Mouse (Mus musculus) lung, postnatal 10 days (tissue): ENCODE measurements at regions not wholly inside any gene's neighbourhood (a gene's known extent, or its start where the extent isn't known, plus 50 kb on each side); places are given as distances from the start of the nearest gene placed in this dataset.
A peak's percentile ranks its signal among the peaks of the same experiment; 100 is the strongest.

Experiments used
- DNase-seq: peaks from one replicate; pipeline ENCODE4 v3.0.0; 2021

DNA sequence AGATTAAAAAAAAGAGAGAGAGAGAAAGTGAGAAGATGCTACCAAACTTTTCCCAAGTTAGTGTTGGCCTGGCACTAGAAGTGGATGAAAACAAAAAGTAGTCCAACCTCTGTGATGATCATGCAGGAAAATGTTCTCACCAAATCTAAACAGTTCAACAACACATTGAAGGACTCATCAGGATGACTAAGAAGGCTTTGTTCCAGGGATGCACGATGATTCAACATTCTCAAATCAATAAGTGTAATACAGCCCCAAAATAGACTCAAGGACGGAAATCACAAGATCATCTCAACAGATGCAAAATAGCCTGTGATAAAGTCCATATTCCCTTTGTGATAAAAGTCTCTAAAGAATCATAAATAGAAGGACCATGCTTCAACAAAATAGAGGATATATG, 106.3 kb downstream of the Cysltr2 start:
- DNase-seq, result no peak

DNA sequence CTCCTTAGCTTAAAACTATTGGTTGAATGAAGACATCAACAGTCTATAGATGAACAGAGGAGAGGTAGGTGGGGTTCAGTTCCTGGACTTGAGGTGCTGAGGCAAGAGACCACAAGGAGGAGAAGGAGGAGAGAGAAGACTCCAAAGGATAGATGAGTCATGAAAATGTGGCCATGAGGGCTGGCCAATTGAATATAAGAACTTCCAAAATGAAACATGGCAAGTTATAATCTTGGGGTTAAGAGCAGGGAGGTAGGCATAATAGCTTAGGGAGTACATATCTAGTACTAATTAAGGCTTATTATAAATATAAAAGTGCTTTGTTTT, 109.9 kb downstream of the Cysltr2 start:
- DNase-seq, result no peak

DNA sequence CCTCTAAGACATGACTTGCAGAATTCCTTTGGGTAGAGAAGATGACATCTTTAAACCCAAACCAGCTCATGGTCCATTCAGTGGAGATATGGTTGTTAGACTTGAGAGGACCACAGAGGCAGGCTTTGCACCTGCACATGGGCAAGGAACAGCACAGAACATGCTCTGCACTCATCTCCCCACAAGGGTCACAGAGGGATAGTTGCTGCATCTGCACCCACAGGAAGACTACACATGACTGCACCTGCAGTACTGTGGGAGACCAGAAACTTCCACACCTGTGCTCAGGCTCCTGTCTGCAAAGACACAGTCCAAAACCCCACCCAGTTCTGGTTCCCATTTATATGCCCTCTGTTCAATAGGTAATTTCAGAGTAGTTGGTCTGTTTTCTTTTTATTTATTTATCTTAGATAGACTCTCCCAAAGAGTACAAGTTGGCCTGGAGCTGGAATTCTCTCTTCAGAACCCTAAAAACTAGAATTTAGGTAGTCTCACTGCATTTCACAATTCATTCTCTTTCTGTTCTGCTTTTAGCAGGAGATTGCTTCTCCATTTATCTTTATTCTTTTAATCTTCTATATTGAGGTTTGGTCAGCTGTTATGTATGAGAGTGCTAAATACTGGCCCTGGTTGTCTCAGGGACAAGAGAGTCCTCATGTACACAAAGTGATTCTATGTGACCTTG, 110.4 kb downstream of the Cysltr2 start:
- no peak for DNase-seq

DNA sequence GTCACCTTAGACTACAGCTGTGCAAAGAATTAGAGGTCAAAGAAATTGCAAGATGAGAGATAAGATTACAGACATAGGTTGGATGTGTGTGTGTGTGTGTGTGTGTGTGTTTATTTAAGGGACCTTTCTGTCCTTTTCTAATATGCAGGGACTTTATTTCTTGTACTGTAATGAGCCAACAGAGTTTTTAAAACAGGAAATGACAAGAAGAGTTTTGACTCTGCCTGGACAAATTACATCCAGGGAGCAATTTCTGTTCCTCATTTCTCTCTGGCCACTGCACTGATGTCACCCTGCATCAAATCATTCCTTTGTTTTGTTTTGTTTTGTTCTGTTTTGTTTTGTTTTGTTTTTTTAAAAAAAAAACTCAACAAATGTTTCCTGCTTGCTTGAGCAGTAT, 115.3 kb downstream of the Cysltr2 start:
- DNase-seq, result no peak

DNA sequence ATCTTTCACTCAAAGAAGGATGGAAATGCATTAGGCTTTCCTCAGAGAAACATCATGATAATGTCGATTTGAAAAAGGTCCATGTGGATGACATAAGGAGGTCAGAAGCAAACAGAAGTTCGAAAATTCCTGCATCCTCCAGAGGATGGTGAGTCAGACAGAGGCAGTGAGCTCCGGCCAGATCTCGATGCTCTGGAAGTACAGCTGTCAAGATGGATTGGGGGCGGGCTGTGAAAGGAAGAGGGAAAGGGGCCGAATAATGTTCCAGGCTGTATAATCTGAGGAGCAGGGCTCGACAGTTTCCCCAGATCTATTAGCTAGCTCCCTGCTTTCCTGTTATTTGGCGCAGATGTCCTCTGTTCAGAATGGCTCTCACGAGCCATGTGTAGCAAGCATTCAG, 116.6 kb downstream of the Cysltr2 start:
- DNase-seq, result no peak

DNA sequence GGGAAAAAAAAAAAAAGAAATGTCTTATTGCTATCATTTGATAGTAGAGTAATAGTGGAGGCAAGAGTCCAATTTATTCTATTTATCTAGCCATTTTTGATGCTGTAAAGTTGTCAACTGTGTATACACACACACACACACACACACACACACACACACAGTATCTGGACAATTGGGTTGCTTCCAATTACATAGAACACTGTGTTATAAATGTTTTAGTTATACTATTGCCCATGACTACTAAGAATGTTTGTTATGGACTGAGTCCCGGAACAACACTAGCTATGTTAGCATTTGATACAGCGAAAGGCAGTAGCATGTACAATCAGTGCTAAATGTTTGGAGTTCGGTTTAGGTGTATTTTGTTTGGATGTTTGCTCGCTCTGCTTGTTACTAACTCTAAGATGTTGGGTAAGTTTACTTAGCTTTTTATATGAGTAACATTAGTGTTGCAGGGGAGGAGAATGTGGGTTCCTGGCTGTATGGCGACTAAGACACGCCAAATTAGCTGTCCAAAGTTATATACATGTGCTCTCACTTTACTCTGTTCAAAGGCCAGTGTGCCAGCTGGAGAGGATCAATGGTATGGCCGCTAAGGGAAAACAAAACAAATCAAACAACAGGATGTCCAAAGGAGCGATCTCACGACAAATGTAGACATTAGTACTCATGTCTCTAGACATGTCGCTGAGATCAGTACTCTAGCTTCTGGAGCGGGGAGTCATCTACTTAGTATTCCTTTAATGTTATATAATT, 147.6 kb downstream of the Cysltr2 start:
- no peak for DNase-seq

DNA sequence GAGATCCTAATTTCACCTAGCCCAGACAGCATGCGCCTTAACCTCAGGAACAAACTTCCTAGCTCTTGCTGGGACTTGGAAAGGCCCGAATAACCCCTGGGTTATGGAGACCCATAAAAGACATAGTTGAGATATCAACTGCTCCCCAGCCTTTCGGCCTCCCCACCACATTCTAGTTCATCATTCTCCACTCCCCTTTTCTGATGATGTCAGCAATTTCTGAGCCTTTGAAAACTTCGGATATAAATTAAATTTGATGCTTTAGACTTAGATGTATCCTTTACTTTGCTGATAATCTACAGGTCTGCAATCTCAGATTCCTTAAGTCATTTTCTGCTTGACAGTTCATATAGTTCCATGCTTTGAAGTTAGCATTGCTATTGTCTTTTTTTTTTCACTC, 149.3 kb downstream of the Cysltr2 start:
- DNase-seq, result no peak

DNA sequence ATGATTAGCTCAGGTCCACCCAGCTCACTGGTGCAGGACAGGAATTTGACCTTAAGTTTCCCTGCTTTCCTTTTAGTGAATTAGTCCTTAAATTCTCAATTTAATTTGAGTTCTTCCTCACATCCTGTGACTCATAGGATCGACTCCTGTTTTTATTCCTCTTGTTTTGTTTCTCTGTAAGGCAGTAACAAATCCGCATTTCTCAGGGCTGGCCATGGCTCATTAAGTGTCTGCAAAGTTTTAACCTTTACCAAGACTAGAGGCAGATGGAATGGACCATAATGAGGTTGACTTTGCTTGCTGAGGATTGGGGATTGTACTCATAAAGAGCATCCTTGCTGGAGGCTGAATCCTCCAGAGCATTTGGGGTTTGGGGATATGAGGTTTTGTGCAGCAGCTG, 156.6 kb downstream of the Cysltr2 start:
- DNase-seq, result no peak

DNA sequence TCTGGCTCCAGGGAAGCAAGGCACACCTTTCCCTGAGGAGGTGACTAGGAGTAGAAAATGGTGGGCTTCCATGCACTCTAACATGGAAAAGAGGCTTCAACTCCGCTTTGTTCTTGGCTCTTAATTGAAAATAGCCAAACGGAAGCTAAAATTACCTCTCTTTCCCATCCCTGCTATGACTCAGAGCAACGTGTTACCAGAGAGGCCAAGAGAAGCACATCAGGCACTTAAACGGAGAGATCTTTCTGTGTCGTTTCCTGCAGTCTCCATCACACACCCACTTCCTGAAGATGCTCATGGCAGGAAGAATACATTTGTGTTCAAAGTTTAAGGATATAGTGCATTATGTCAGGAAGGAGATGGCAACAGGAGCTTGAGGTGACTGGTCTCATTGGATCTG, 159.3 kb downstream of the Cysltr2 start:
- no peak for DNase-seq

DNA sequence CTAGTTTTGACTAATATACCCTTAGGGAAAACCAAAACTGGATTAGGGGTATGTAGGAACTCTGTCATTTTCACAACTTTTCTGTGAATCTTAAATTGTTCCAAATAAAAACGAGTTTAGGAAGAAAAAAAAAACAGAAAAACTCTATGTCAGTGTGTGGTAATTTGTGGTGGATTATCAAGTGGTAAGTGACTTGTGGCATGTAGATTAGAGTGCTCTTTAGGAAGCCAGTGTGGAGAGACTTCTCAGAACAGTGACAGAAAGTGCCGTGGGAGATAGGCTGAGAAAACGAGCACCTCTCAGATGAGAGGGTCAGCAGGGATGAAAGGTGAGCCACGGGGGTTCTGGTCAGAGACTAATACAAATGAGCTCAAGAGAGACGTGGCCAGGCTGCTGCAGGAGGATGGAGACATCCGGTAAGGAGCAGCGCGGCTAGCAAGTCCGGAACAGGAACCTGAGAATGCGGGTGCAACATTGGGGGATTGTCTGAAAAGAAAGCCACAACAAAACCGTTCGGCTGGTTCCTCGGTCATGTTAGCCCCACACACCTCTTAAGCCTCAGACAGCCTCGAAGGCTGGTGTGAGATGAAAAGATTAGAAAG, 161.3 kb downstream of the Cysltr2 start:
- no peak for DNase-seq

DNA sequence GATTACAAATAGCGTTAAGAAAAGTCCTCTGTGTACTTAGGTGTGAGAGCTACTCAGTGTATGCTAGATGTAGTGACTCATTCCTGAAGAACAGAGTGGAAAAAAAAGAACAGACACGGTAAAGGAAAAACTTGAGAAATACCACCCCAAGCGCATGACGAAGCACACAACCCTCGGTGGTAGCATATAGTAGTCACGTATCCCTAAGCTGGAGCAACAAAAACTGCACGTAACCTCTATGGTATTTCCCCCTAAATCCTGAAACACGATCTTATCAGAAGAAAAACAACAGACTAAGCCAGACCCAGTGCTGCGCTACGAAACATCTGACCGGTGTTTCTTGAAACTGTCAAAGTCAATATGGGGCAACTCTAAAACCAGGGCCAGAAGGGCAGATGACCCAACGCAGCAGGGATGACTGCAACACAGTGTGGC, 162.0 kb downstream of the Cysltr2 start:
- DNase-seq, result peak; percentile 21

DNA sequence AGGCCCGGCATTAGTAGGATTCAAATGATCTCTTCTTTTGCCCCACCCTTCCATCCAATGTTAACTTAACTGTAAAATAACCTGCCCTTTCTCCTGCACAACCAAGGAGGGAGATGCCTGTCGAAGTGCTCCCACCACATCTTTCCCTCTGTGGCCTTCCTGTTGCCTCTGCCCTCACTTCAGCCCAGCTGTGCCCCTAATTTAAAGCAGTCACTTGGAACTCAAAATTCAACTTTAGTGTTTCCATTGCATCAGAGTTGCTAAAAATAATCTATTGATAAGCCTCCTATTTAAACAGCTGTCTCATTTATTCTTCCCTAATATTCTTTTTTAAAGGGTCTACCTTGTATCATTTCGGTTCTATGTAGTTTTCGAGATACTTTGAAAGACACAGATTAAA, 163.1 kb downstream of the Cysltr2 start:
- DNase-seq, result no peak

DNA sequence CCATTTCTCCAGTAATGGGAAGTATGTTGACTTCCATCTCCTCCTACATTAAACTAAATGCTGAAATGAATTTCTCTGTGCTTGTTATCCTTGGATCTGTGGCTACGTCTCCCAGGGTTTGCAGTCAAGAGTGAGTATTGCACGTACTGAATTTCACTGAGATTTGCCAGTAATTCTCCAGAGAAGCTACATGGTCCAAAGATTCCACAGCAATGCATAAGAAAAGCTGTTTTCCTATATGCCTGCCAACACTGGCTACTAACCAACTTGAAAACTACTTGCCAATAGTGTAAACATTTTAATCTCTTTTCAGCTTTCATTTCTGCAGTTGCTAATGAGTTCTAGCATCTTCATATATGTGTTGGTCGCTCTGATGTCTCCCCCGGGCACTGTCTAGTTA, 164.4 kb downstream of the Cysltr2 start:
- DNase-seq, result no peak

DNA sequence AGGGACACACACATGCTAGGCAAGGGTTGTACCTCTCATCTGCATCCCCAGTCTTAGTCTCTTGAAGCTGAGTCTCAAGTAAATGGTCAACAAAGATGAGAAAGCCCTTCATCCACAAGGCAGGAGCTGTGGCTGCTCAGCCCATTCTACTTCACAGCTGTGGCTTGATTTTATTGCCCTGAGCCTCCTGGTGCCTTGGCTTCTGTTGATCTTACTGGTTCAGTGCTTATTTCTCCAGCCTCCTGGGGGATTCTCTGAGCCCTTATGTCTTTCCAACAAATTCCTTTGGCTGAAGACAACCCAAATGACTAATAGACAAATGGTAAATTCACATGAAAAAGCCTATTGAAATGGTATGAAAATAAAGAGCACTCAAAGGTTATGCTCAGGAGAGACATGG, 167.3 kb upstream of the Fndc3a start:
- no peak for DNase-seq

DNA sequence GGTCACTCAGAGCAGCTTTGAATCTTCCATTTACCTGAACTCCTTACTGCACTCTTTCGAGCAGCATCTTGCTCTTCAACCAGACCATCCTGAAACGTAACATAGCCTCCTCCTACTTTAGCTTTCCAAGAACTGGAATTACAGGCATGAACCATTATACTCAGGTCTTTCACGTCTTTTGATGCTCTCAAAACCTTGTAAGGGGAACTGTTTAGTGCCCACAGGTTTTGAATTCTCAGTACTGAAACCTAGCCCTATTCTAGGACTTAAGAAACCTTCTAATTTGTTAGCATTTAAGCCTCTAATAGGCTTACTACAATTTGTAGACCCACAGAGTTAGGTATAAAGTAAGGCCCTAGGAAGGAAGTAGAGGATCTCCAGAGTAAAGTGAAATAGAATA, 163.7 kb upstream of the Fndc3a start:
- no peak for DNase-seq

DNA sequence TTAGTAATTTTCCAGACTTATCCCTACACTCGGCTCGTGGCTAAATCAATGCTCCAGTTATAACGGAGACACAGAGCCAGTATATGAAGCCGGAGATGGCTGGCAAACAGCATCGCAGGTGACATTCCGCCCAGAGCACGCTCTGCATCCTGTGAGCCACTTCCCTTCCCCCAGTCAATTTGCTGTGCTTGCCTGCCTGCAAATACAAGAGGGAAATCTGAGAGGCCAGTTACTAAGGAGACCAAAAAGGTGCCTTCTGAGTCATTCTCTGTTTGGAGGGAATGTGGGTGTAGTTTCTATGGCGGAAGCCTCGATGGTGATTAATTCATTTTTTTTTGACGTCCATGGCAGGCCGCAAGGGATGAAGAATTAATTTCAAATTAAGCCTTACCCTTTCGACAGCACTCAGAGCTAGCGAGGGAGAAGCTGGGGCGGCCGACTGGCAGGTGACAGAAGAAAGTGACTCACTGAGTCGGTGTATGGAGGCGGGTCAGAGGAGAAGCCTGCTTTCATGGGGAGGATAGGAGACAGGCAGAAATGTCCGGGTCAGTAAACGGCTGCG, 159.5 kb upstream of the Fndc3a start:
- DNase-seq, result no peak

DNA sequence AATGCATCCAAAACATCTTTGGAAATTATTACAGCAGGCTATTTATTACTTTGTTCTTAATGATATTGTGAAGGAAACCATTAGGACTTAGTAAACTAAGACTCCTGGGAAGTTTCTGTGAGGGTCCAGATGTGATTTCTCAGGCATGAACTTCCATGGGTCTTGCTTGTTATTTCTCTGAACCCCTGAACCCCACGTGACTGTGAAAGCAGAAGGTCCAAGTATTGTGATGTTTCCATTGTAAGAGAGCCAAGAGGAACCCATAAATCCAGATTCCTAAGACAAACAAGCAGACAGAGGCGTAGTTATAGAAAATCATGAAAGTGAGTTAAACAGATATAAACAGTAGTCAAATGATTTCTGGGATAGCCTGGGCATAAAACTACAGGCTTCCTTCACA, 157.1 kb upstream of the Fndc3a start:
- peak; percentile 14 for DNase-seq

DNA sequence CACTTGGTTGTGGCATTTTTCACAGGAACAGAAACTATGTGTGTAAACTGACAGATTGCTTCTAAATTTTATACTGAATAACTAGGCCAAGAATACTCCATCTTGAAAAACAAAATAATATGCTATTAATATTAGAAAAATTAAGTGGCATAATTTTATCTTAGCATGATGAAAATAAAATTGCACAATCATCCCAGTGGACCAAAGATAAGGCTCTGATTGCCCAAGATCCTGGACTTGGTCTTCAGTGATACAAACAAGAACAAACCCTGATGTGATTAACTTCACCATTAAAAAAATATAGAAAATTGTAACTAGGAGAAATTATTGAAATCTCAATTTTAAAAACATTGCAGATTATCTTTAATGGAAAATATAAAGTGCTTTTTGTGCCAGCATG, 155.7 kb upstream of the Fndc3a start:
- no peak for DNase-seq

DNA sequence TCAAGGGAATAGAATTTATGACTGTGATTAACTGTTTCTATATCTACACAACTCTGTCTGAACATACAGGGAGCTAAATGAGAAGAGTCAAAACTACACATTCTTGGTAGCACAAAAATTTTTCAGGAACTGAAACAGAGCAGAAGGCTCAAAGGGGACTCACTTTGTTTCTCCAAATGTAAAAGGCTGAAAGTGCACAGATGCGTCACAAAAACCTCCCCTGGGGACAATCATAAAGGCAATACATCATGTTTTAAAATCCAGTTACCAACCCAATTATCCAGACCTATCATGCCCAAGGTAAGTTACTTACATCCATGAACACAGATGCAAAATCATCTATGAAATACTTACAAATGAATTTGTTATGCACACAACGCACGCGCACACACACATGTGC, 155.0 kb upstream of the Fndc3a start:
- no peak for DNase-seq

DNA sequence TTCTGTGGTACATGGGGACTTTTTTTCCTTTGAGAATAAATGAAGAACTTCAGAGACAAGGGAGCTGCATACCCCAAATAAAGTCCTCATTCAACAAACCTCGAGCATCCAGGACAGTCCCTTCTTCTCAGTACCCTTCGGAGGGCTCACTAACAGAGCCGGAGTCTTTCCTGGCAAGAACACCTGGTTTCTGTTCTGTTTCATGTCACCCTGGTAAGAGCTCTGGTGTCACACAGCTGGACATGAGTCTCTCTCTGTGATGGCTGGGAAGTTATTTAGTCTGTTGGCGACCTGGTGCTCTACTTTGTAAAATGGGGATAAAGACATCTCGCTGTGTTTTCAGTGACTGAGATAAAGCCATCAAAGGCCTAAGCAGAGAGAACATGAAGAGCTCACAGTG, 154.3 kb upstream of the Fndc3a start:
- DNase-seq, result no peak

DNA sequence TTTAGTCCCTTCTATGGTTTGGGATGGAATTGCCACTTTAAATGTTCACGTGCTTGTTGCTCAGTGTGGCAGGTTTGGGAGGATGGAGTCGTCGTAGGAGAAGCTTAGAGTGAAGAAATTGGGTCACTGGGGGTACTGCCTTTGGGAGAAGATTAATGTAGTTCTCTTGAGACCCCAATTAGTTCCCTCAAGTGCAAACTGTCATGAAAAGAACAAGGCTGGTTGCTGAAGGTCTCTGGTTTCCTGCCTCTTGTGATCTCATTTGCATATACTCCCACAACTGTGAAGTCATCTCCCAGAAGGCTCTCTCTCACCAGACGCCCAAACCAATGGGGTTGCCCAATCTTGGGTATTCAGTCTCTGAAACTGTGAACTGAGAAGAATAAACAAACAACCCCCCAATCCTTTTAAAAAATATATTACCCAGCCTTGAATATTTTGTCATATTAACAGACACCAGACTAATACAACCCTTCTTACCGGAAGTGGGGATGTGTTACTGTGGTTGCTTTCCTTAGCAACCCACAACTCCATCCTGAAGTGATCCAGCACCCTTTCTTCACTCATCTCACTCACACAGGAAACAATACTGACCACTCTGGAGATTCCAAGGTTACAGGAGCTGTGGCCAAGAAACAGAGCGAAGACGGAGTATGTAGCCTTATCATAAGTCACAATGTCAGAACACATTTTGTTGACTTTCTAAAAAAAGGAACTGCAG, 153.2 kb upstream of the Fndc3a start:
- DNase-seq, result no peak

DNA sequence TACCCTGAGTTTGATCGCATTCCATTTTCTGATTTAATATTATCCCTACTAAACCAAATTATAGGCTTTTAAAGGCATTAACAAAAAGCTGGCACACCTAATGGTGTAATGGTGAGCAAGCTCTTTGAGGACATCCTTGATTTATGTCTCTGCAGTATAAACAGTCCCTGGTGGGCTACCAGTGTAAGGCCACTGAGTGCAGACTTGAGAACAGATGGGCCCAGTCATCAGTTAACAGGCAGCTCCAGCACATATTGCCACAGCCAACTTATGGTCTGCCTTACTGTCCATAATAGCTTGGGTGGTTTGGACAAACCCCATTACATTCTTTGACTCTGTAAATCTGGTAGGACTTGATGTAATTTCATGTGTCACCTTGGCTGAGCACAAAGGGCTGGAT, 144.4 kb upstream of the Fndc3a start:
- DNase-seq, result no peak

DNA sequence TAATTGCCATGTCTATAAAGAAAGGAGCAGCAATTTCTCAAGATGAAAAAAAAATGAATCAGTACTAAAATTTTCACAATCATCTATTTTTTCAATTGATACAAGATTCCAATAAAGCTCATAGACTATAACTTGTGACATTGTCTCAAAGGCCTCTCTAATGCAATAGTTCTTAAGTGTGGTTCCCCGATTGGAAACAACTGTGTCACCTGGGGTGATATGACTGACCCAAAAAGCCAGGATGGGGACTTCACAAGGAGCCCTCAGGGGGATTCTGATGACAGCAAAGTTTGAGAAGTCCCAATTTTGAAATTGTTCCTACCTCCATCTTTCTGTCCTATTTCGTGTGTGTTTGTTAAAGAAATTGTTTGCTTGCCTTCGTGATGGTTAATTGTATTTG, 143.3 kb upstream of the Fndc3a start:
- no peak for DNase-seq

DNA sequence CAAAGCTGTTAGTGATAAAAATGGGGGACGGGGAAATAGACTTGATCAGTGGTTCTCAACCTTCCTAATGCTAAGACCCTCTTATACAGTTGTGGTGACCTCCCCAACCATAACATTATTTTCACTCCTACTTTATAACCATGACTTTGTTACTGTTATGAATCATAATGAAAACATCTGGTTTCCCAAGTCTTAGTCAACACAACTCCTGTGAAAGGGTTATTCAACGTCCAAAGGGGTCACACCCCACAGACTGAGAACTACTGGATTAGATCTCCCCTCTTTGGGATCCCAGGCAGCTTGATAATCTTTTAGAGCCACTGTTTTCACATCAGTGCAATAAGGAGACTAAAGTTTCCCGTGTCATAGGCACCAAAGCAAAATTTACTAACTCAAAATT, 141.1 kb upstream of the Fndc3a start:
- no peak for DNase-seq
